Mouse (Mus musculus) E14TG2a.4 (cell line): Measurements from ENCODE around the gene Sfn.

Experiments
- H3K27me3 ChIP-seq: 2 replicates; pipeline ENCODE4 v1.6.1; 2014; ENCODE audit warnings: low read length, control low read depth; ENCODE audit not compliant: insufficient read depth
- H3K36me3 ChIP-seq: 2 replicates; pipeline ENCODE4 v1.6.1; 2014; ENCODE audit warnings: low read length, control low read depth; ENCODE audit not compliant: insufficient read depth
- H3K4me1 ChIP-seq: replicated peaks from 2 replicates; pipeline ENCODE4 v1.6.1; 2014; ENCODE audit warnings: low read depth, low read length, control low read depth
- H3K4me3 ChIP-seq: replicated peaks from 2 replicates; pipeline ENCODE4 v1.5.1; 2014; ENCODE audit warnings: mild to moderate bottlenecking, low read length
- H3K9me3 ChIP-seq: 2 replicates; pipeline ENCODE4 v1.6.1; 2014; ENCODE audit warnings: low read length, control low read depth
- CTCF ChIP-seq: conservative IDR thresholded peaks from 2 replicates; pipeline ENCODE4 v1.5.1; 2014; ENCODE audit warnings: low read length
- NANOG ChIP-seq: IDR thresholded peaks from 2 replicates; pipeline ENCODE4 v1.6.1; 2014; ENCODE audit warnings: borderline replicate concordance, low read length, mixed read lengths
- POU5F1 ChIP-seq: IDR thresholded peaks from 2 replicates; pipeline ENCODE4 v1.6.1; 2014; ENCODE audit warnings: low read length, borderline replicate concordance

Sfn gene

DNA sequence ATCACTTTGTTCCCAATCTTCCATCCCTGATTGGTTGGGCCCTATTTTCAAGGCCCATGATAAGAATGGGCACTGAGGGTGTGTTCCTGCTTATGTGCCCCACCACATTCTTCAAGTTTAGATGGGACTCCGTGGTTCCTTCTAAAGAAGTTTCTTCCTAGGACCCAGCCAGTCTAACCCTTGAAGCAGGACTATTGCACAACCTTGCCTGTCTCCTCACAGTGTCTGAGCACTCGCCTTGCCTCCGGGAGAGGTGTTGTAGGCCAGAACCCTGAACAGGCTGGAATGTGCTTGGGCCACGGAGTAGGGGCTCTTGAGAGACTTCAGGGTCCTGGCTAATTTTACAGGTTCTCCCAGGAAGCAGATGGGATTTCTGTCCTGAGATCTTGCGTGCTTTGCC is 1.1 kb upstream of the Sfn start:
- no peaks in the 10 kb centered on the region for H3K9me3 ChIP-seq

GRCm38 (mm10) chr4:133600306-133600705 is 1.7 kb downstream of the Sfn start:
- Histone ChIP-seq H3K9me3 (no peaks in the 10 kb centered on the region), H3K4me3 (peak overlapping the region; percentile 78), H3K36me3 (peaks cover 26% of the 10 kb centered on the region), H3K27me3 (peaks cover 2% of the 10 kb centered on the region; the same call in 1 of the 2 replicates), H3K4me1 (peaks cover 84% of the 10 kb centered on the region)
- TF ChIP-seq POU5F1 (no peak), NANOG (no peak), CTCF (no peak)

More for the DNA sequence above, 1.1 kb upstream of the Sfn start:
- TF ChIP-seq CTCF (no peak), NANOG (no peak), POU5F1 (no peak)
- Histone ChIP-seq H3K4me3 (peak overlapping the region; percentile 74; the same call in 1 of the 2 replicates), H3K27me3 (peaks cover 2% of the 10 kb centered on the region; the same call in 1 of the 2 replicates), H3K4me1 (peaks cover 88% of the 10 kb centered on the region), H3K36me3 (peaks cover 53% of the 10 kb centered on the region)

- H3K36me3 ChIP-seq = peaks cover 19% of the 10 kb centered on the region
- H3K27me3 ChIP-seq = peaks cover 2% of the 10 kb centered on the region; the same call in 1 of the 2 replicates
- peak overlapping the region; percentile 78 for H3K4me3 ChIP-seq
- H3K4me1 ChIP-seq = peaks cover 84% of the 10 kb centered on the region
- H3K9me3 ChIP-seq = no peaks in the 10 kb centered on the region
- TF ChIP-seq NANOG = no peak
- no peak for TF ChIP-seq CTCF
- no peak for TF ChIP-seq POU5F1
These were observed 2.3 kb downstream of the Sfn start for GRCm38 (mm10) chr4:133599571-133600073.

GRCm38 (mm10) chr4:133599116-133599515 is 2.9 kb downstream of the Sfn start:
- Histone ChIP-seq H3K4me1 (peaks cover 81% of the 10 kb centered on the region), H3K4me3 (peak overlapping the region; percentile 78), H3K27me3 (peaks cover 2% of the 10 kb centered on the region; the same call in 1 of the 2 replicates), H3K36me3 (peaks cover 17% of the 10 kb centered on the region), H3K9me3 (no peaks in the 10 kb centered on the region)
- no peak for TF ChIP-seq NANOG
- TF ChIP-seq POU5F1 = no peak
- no peak for TF ChIP-seq CTCF

DNA sequence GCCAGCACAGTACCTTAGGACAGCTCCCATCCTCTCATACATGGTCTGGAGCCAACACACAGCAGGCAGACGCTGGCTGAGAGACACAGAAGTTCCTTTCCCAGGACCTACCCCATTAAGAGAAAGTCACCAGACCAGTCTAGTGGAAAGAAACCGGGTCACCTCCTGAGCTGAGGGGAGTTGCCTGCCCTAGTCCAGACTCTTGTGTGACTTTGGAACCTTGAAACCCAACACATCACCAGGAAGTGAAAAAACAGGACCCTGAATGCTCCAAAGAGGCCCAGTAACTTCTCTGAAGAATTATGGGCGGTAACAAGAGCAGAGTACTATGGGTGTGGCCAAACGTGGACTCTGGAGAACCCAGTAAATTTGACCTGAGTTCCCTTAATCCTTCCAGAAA is 3.4 kb downstream of the Sfn start:
- peak overlapping the region; percentile 78 for H3K4me3 ChIP-seq
- peaks cover 76% of the 10 kb centered on the region for H3K4me1 ChIP-seq
- H3K27me3 ChIP-seq = peaks cover 2% of the 10 kb centered on the region; the same call in 1 of the 2 replicates
- H3K9me3 ChIP-seq = no peaks in the 10 kb centered on the region
- H3K36me3 ChIP-seq = peaks cover 12% of the 10 kb centered on the region
- no peak for TF ChIP-seq POU5F1
- no peak for TF ChIP-seq NANOG
- no peak for TF ChIP-seq CTCF

DNA sequence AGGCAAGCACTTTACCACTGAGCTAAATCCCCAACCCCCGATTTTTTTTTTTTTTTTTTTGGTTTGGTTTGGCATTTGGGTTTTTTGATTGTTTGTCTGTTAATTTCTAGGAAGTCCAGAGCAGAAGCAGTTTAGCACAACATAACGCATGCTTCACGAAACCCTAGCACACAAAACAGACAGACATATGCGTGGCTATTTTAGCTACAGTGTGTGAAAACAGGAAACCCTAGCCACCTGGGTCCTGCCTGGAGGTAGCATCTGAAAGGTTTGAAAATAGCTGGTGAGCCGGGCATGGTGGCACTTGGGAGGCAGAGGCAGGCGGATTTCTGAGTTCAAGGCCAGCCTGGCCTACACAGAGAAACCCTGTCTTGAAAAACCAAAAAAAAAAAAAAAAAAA is 5.9 kb downstream of the Sfn start:
- Histone ChIP-seq H3K36me3 (peaks cover 16% of the 10 kb centered on the region), H3K9me3 (no peaks in the 10 kb centered on the region), H3K4me3 (no peak overlapping the region), H3K4me1 (peaks cover 66% of the 10 kb centered on the region), H3K27me3 (peaks cover 2% of the 10 kb centered on the region; the same call in 1 of the 2 replicates)
- TF ChIP-seq POU5F1 (no peak), CTCF (no peak), NANOG (no peak)

DNA sequence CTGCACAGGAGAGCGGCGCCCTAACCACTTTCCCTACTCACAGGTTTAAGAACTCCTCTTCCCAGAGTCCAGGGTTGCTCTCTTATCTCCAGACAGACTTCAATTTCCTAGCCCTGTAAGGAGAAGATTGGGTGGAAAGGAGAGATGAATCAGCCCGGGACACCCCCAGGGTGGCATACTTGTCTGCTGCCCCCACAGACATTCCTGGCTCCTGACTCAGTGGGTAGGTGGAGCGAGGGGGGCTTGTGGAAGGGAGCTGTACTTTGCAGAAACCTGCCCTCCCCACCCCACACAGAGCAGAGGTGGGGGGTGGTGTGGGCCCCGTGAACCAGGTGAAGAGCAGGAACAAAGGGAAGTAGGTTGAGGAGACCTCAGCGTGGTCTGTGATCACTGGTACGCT is 6.4 kb downstream of the Sfn start:
- H3K36me3 ChIP-seq = peaks cover 22% of the 10 kb centered on the region
- peak overlapping the region; percentile 43; the same call in 1 of the 2 replicates for H3K4me3 ChIP-seq
- H3K27me3 ChIP-seq = no peaks in the 10 kb centered on the region
- TF ChIP-seq NANOG (no peak), CTCF (no peak), POU5F1 (no peak)
- no peaks in the 10 kb centered on the region for H3K9me3 ChIP-seq
- peaks cover 64% of the 10 kb centered on the region for H3K4me1 ChIP-seq

DNA sequence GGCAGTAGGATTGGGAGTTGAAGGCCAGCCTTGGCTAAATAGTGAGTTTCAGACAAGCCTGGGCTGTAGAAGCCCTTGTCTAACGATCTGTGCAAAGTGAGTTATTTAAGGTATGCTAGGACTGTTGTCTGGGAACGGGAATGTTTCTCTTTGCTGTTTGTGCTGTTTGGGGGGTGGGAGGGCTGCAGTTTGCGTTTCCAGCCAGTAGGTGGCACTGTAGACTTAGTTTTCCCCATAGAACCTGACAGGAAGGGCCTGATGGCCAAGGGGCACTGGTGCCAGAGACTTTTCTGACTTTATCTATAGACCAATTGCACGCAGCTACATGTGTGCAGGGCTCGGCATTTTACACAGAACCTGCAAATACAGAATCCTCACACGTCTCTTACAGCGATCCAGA is 9.4 kb downstream of the Sfn start:
- Histone ChIP-seq H3K36me3 (peaks cover 51% of the 10 kb centered on the region), H3K27me3 (no peaks in the 10 kb centered on the region), H3K9me3 (no peaks in the 10 kb centered on the region), H3K4me3 (no peak overlapping the region), H3K4me1 (peaks cover 66% of the 10 kb centered on the region)
- peak; percentile 67 for TF ChIP-seq CTCF
- TF ChIP-seq POU5F1 = no peak
